21 mouse cellular contexts compared by ENCODE assay signal in genomic region chr14:93794530-93794929, GRCm38 (mm10).
DNase-seq lines count a peak whose midpoint lies in the region; ATAC-seq and TF ChIP-seq lines count a peak whose summit lies in the region.
"Had no signal": no experiment of that assay in that cellular context is flagged by ENCODE, and none has a peak within 500 bp of the region (broad histone marks: within the 10 kb centered on the region; RNA-seq: fewer than 3 reads in every experiment).

No protein-coding gene starts in this region.

- H3K4me3 ChIP-seq in forebrain, postnatal 0 days (ENCODE audit: low read depth, low read length) = no peak overlapping the region
- no peak overlapping the region for H3K4me3 ChIP-seq in forebrain, embryonic 12.5 days (replicated peaks)
- H3K4me3 ChIP-seq: embryonic facial prominence, embryonic 12.5 days; forebrain, embryonic 15.5 days; hindbrain, embryonic 12.5 days; limb, embryonic 13.5 days; liver, embryonic 13.5 days; stomach, embryonic 15.5 days had no signal

- no peak overlapping the region for H3K9ac ChIP-seq in forebrain, postnatal 0 days
- no peak overlapping the region for H3K9ac ChIP-seq in forebrain, embryonic 12.5 days
- H3K9ac ChIP-seq: embryonic facial prominence, embryonic 12.5 days; forebrain, embryonic 15.5 days; hindbrain, embryonic 12.5 days; limb, embryonic 13.5 days; liver, embryonic 13.5 days; stomach, embryonic 15.5 days had no signal

- no peak for ATAC-seq in forebrain, postnatal 0 days
- ATAC-seq in forebrain, embryonic 12.5 days (ENCODE audit: low FRiP score) = no peak
- no peak for ATAC-seq in granulocyte monocyte progenitor cell, adult 5-6 weeks (replicated peaks; ENCODE audit: poor library complexity, severe bottlenecking)
- ATAC-seq: CD4-positive, CD25-positive, alpha-beta regulatory T cell, adult 4 months; forebrain, embryonic 15.5 days; intestine, postnatal 0 days had no signal

- H3K9me3 ChIP-seq in forebrain, postnatal 0 days (ENCODE audit: low read length) = no peaks in the 10 kb centered on the region
- H3K9me3 ChIP-seq in forebrain, embryonic 12.5 days = no peaks in the 10 kb centered on the region
- H3K9me3 ChIP-seq: embryonic facial prominence, embryonic 12.5 days; forebrain, embryonic 15.5 days; hindbrain, embryonic 12.5 days; limb, embryonic 13.5 days; liver, embryonic 13.5 days; stomach, embryonic 15.5 days had no signal

- H3K4me1 ChIP-seq in forebrain, postnatal 0 days (ENCODE audit: insufficient read depth) = no peaks in the 10 kb centered on the region
- no peaks in the 10 kb centered on the region for H3K4me1 ChIP-seq in forebrain, embryonic 12.5 days
- H3K4me1 ChIP-seq: embryonic facial prominence, embryonic 12.5 days; forebrain, embryonic 15.5 days; hindbrain, embryonic 12.5 days; limb, embryonic 13.5 days; liver, embryonic 13.5 days; stomach, embryonic 15.5 days had no signal

- TF ChIP-seq CTCF in forebrain, postnatal 0 days (IDR thresholded peaks at IDR 0.05; ENCODE audit: low read depth) = no peak

- H3K27me3 ChIP-seq in forebrain, postnatal 0 days (ENCODE audit: insufficient read depth, low read length) = no peaks in the 10 kb centered on the region
- H3K27me3 ChIP-seq in forebrain, embryonic 12.5 days = no peaks in the 10 kb centered on the region
- H3K27me3 ChIP-seq: embryonic facial prominence, embryonic 12.5 days; forebrain, embryonic 15.5 days; hindbrain, embryonic 12.5 days; limb, embryonic 13.5 days; liver, embryonic 13.5 days; stomach, embryonic 15.5 days had no signal

- DNase-seq in forebrain, postnatal 0 days = peak; percentile 28
- peak; percentile 88 for DNase-seq in brain, adult 2 months (ENCODE audit: low read depth, low spot score)
- peak; percentile 50 to 66 for DNase-seq in cerebellum, adult 18-20 months
- DNase-seq in cerebellum, postnatal 14 days = peak; percentile 51 to 67
- no peak for DNase-seq in gastrocnemius, adult 18-20 months (ENCODE audit: low spot score)
- DNase-seq in thymus, postnatal 4 days = no peak
- DNase-seq: kidney, postnatal 36 days; liver, embryonic 13.5 days; lung, adult 2 months; lung, postnatal 14 days; thymus, postnatal 25 days had no signal

- 69% methylated on average over 3 of the region's 3 CpGs for WGBS in forebrain, postnatal 0 days
- 94% methylated on average over 3 of the region's 3 CpGs for WGBS in forebrain, embryonic 12.5 days

- H3K36me3 ChIP-seq in forebrain, postnatal 0 days (ENCODE audit: insufficient read depth) = no peaks in the 10 kb centered on the region
- no peaks in the 10 kb centered on the region for H3K36me3 ChIP-seq in forebrain, embryonic 12.5 days (replicated peaks)
- H3K36me3 ChIP-seq: embryonic facial prominence, embryonic 12.5 days; forebrain, embryonic 15.5 days; hindbrain, embryonic 12.5 days; limb, embryonic 13.5 days; liver, embryonic 13.5 days; stomach, embryonic 15.5 days had no signal

- no peak overlapping the region for H3K27ac ChIP-seq in forebrain, postnatal 0 days (ENCODE audit: low read depth, low read length)
- H3K27ac ChIP-seq in forebrain, embryonic 12.5 days = no peak overlapping the region
- H3K27ac ChIP-seq: embryonic facial prominence, embryonic 12.5 days; forebrain, embryonic 15.5 days; hindbrain, embryonic 12.5 days; limb, embryonic 13.5 days; liver, embryonic 13.5 days; stomach, embryonic 15.5 days had no signal

- H3K4me2 ChIP-seq in forebrain, postnatal 0 days (ENCODE audit: low read depth) = no peak overlapping the region
- H3K4me2 ChIP-seq in forebrain, embryonic 12.5 days = no peak overlapping the region
- H3K4me2 ChIP-seq: embryonic facial prominence, embryonic 12.5 days; forebrain, embryonic 15.5 days; hindbrain, embryonic 12.5 days; limb, embryonic 13.5 days; liver, embryonic 13.5 days; midbrain, embryonic 11.5 days; stomach, embryonic 15.5 days had no signal

Comparison
In these comparisons a context has a peak if more than half of its experiments do, and no peak if none do; other contexts are left out.
1. DNase-seq: peak in forebrain, postnatal 0 days (single experiment), brain, adult 2 months (single experiment), cerebellum, adult 18-20 months (2 of 2) and cerebellum, postnatal 14 days (2 of 2); none in gastrocnemius, adult 18-20 months (single experiment) and thymus, postnatal 4 days (single experiment).